Mouse (Mus musculus): Measurements from ENCODE around the gene Olfr683. TPM values are rescaled to one million over a fixed set of nuclear protein-coding genes. Genes with fewer than 3 reads are reported as not detected.

Gene Olfr683
- polyA plus RNA-seq (2012; rRNA removed; ENCODE audit: low replicate concordance): not detected in 2 replicates

GRCm38 (mm10) chr7:105146912-105147311 is at the start of gene Olfr683:
Gene Olfr683 (minus strand): TSS chr7:105147012.

DNA sequence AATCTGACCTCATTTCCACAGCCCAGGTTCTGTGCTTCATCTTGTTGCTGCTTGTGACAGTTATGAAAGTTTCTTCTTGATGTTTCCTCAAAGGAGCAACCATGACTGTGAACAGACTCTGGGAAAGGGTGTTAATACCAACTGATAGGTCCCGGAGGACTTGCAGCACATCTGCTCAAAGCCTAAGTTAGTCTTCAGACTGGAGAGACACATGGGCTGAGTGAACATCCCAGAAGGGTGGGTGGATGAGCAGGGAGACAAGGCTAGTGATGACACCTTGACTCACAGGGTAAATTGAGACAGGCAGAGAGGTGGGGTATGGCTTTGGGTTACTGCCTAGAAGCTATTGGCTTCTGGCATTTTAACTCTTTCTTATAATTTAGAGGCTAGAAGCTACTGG is 39.1 kb upstream of the Olfr683 start, which contains the start of gene Olfr685:
Gene Olfr685 (minus strand): TSS at position 101 of the 400 bp plus-strand sequence.

DNA sequence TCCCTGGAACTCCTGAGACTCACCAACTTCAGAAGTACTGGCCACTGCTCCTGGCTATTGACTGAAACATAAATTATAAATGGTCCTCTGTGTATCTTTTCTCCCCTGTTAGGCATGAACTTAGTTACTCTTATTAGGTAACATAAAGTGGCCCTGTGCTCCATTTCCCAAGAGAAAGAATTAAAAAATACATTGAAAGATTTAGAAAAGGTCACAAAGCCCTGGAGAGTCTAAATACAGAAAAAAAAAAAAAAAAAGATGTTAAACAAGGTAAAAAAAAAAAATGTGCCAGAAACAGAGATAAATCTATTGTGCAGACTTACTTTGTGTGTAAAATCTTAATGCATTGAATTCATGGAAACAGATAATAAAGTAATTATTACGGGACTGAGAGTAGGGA is 16.7 kb upstream of the Olfr683 start, which contains the start of gene Olfr684:
Gene Olfr684 (minus strand): TSS at position 101 of the 400 bp plus-strand sequence.

GRCm38 (mm10) chr7:105116536-105116935 is 30.3 kb downstream of the Olfr683 start, which contains the start of gene Olfr681:
Gene Olfr681 (plus strand): TSS chr7:105116836.

DNA sequence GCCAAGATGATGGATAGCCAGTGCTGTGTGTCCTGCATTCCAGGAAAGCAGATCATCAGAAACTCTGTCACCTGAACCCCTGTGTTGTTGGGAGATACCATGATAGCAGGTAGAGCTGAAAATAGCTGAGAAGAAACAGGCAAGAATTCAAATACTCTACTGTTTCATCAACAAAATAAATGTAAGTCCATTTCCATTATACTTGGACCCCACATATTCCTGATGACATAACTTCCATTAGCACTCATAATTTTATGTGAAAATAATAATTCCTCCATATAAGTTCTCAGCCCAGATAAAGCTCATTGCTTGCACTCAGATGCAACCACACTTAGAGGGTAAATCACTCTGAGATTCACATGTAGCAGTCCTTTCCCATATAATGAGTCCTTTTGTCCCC is 54.1 kb downstream of the Olfr683 start, which contains the start of gene Olfr680-ps1:
Gene Olfr680-ps1 (minus strand): TSS at position 101 of the 400 bp plus-strand sequence.

Other genes with a start within 250 kb of the Olfr683 start
- gene Olfr667, start 225.5 kb downstream of the Olfr683 start, polyA plus RNA-seq (2012; rRNA removed; ENCODE audit: low replicate concordance): not detected in 2 replicates
- not detected in 2 replicates for gene Olfr668, start 219.0 kb downstream of the Olfr683 start, polyA plus RNA-seq (2012; rRNA removed; ENCODE audit: low replicate concordance)
- not detected in 2 replicates for gene Olfr669, start 212.8 kb downstream of the Olfr683 start, polyA plus RNA-seq (2012; rRNA removed; ENCODE audit: low replicate concordance)
- not detected in 2 replicates for gene Olfr670, start 184.4 kb downstream of the Olfr683 start, polyA plus RNA-seq (2012; rRNA removed; ENCODE audit: low replicate concordance)
- gene Olfr671, start 167.9 kb downstream of the Olfr683 start, polyA plus RNA-seq (2012; rRNA removed; ENCODE audit: low replicate concordance): not detected in 2 replicates
- not detected in 2 replicates for gene Olfr672, start 145.0 kb downstream of the Olfr683 start, polyA plus RNA-seq (2012; rRNA removed; ENCODE audit: low replicate concordance)
- gene Olfr675, start 118.6 kb downstream of the Olfr683 start, polyA plus RNA-seq (2012; rRNA removed; ENCODE audit: low replicate concordance): not detected in 2 replicates
- gene Olfr676, start 114.3 kb downstream of the Olfr683 start, polyA plus RNA-seq (2012; rRNA removed; ENCODE audit: low replicate concordance): not detected in 2 replicates
- not detected in 2 replicates for gene Olfr677, start 95.6 kb downstream of the Olfr683 start, polyA plus RNA-seq (2012; rRNA removed; ENCODE audit: low replicate concordance)
- not detected in 2 replicates for gene Olfr678, start 82.5 kb downstream of the Olfr683 start, polyA plus RNA-seq (2012; rRNA removed; ENCODE audit: low replicate concordance)
- not detected in 2 replicates for gene Olfr679, start 65.8 kb downstream of the Olfr683 start, polyA plus RNA-seq (2012; rRNA removed; ENCODE audit: low replicate concordance)
- not detected in 2 replicates for gene Olfr680-ps1, start 54.2 kb downstream of the Olfr683 start, polyA plus RNA-seq (2012; rRNA removed; ENCODE audit: low replicate concordance)
- not detected in 2 replicates for gene Olfr681, start 30.2 kb downstream of the Olfr683 start, polyA plus RNA-seq (2012; rRNA removed; ENCODE audit: low replicate concordance)
- gene Olfr684, start 16.6 kb upstream of the Olfr683 start, polyA plus RNA-seq (2012; rRNA removed; ENCODE audit: low replicate concordance): not detected in 2 replicates
- not detected in 2 replicates for gene Olfr685, start 39.0 kb upstream of the Olfr683 start, polyA plus RNA-seq (2012; rRNA removed; ENCODE audit: low replicate concordance)
- not detected in 2 replicates for gene Olfr686, start 60.5 kb upstream of the Olfr683 start, polyA plus RNA-seq (2012; rRNA removed; ENCODE audit: low replicate concordance)
- not detected in 2 replicates for gene Olfr688, start 141.1 kb upstream of the Olfr683 start, polyA plus RNA-seq (2012; rRNA removed; ENCODE audit: low replicate concordance)
- not detected in 2 replicates for gene Olfr689, start 164.2 kb upstream of the Olfr683 start, polyA plus RNA-seq (2012; rRNA removed; ENCODE audit: low replicate concordance)
- not detected in 2 replicates for gene Olfr690, start 187.1 kb upstream of the Olfr683 start, polyA plus RNA-seq (2012; rRNA removed; ENCODE audit: low replicate concordance)
- not detected in 2 replicates for gene Olfr691, start 195.3 kb upstream of the Olfr683 start, polyA plus RNA-seq (2012; rRNA removed; ENCODE audit: low replicate concordance)
- gene Olfr692, start 221.2 kb upstream of the Olfr683 start, polyA plus RNA-seq (2012; rRNA removed; ENCODE audit: low replicate concordance): not detected in 2 replicates
- not detected in 2 replicates for gene Gm5901, start 228.0 kb upstream of the Olfr683 start, polyA plus RNA-seq (2012; rRNA removed; ENCODE audit: low replicate concordance)